Mouse (Mus musculus): ENCODE measurements at regions not wholly inside any gene's neighbourhood (a gene's known extent, or its start where the extent isn't known, plus 50 kb on each side); places are given as distances from the start of the nearest gene placed in this dataset.
A peak's percentile ranks its signal among the peaks of the same experiment; 100 is the strongest.

DNA sequence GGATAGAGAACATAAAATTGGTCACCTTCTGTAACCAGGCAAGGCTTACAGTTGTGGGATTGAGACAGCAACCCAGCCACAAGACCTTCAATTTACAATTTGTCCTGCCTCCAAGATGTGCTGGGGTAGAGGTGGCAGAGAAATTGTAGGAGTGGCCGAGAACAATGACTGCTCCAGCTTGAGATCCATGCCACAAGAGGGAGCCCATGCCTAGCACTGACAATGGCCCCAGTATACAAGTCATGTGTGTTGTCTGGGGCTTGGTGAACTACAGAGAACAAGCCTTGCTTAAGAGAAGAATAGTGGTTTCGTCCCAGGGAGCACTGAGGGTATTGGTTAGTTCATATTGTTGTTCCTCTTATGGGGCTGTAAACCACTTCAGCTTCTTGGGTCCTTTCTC, 146.6 kb upstream of the Sel1l start:
- no peak for DNase-seq (ENCODE audit: low read depth, low spot score)

DNA sequence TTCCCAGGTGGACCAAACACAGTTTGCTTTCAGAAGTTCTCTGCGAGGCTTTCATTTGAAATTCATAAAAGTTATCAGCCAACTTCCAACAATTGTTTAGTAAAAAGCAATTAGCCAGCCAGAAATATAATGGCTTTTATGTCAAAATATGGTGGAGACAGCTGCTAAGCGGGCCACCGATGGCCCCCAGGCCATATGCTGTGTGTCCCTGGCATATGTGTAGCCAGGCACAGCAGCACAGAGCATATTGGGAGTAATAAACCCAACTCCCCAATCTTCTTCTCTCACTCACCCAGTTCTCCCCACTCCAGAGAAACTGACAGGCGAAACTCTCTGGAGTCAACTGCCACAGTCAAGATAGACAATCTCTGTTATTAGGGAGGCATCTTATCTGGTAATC, 137.5 kb upstream of the Sel1l start:
- no peak for DNase-seq (ENCODE audit: low read depth, low spot score)

DNA sequence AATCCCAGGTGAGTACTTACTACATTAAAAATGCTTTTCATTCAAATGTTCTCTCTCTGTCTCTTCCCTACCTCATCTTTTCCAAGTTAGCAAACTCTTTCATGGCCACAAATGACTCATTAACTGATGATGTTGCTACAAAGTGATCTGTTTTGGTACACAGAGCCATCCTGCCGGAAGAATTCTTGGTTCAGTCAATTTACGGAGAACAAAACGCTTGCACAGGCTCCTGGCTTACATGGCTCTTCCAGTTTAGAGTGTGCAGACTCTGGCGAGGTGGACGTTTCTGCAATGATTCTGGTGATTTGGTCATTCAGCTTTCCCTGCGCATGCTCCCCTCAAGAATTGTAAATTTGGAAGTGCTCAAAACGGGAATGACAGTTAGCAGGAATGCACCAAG, 131.4 kb upstream of the Sel1l start:
- DNase-seq (ENCODE audit: low read depth, low spot score): no peak

DNA sequence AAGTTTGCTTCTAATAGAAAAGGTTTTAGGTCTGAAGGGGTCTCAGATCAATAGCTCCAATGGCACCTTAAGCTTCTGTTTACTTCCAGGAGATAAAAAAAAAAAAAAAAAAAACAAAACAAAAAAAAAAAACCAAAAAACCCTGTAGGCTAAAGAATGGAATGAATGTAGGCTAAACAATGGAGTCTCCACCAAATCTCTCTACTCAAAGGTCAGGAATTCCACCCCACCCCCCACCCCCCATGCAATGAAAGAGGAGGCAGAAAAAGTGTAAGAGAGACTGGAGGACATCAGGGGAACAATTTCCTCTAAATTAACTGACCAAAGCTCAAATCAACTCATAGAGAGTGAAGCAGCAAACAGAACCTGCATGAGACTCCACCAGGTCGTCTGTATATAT, 122.1 kb upstream of the Sel1l start:
- no peak for DNase-seq (ENCODE audit: low read depth, low spot score)

DNA sequence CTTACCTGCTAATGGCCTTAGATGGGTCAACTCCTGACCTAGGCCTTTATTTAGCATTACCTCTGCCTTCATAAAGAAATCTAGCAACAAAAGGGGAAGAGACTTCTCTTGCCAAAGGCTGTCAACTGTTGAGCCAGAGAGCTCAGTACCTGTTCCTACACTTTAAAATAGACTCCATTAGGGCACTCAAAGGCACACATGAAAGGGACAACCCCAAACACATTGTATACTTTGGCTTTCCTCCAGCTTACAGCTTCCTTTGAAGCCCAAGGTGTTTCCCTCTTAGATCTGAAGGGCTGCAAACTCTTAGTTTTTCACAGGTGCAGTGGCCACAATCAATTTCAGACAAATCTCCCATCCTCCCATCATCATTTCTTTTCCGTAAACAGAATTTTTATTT, 117.0 kb upstream of the Sel1l start:
- DNase-seq (ENCODE audit: low read depth, low spot score): no peak

DNA sequence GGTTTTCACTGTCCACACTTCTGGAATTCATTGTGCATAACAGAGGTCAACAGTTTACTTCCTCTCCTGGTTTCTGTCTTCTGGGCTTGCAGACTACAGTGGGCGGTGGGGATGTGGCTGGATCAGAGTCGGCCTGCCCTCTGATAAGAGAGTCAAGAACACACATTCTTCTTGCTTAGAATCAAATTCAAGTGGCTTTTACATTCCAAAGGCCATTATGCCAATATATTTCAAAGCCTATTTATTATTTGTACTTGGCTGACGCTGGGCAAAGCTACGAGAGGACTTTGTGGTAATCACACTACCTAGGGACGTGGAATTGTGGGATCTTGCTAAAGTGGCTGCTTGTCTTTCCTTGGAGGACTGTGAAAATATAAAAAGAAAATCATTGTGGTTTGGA, 114.3 kb upstream of the Sel1l start:
- DNase-seq (ENCODE audit: low read depth, low spot score): no peak

DNA sequence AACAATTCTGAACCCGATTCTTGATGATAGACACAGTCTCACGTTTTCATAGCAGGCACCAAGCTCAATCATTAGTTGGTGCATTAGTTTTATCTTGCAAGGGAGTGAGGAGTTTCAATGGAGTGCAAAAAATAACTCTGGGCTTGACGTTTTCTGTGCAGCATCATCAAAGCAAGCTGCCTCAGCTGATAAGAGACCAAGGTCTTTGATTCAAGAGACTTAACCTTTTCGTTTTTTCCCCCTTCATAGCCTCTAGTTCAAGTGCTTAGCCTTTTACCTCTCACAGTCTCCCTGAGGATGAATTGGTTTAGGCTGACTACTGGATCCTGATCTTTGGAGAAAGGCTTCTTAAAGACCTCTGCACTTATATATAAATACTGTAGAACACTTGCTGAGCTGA, 109.1 kb upstream of the Sel1l start:
- no peak for DNase-seq (ENCODE audit: low read depth, low spot score)

DNA sequence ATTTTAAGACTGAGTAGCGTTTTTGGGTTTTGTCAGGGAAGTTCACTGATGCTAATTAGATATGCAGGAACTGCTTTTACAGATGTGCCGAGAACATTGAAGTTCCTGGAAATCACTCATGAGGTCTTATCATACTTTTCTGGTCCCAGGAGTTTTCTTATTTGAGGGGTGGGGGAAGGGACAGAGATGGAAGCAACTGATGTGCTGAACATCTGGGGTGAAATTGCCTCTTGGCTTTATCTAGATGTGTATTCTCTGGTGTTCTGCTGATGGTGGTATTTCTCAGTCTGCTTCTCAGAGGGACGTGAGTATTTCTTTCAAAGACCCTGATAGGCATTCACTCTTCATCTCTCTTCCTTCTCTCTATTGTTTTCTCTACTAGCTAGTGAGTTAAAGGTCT, 107.5 kb upstream of the Sel1l start:
- DNase-seq (ENCODE audit: low read depth, low spot score): no peak

DNA sequence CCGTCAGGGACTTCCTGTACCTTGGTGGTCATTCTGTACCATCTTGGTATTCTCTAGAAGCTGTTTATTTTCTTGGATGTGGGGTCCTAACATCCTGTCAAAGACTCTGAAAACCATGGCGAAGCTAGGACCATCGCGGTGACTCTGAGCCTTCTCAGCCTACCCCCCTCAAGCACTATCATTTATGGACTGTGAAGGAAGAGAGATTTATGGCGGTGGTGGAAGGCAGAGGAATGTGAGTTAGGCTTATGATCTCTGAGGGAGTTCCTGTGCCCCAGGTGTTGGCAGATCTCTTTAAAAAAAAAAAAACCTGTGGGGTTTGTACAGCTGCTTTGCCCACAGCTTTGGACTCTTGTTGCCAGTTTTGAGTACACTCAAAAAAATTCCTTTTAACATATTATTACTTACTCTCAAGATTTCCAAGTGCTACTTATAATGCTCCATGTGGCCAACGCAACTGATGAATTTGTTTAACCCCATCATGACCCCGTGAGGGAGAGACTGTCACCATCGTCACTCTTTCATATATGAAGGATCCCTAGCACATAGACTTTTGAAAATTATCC, 99.7 kb upstream of the Sel1l start:
- DNase-seq (ENCODE audit: low read depth, low spot score): no peak

DNA sequence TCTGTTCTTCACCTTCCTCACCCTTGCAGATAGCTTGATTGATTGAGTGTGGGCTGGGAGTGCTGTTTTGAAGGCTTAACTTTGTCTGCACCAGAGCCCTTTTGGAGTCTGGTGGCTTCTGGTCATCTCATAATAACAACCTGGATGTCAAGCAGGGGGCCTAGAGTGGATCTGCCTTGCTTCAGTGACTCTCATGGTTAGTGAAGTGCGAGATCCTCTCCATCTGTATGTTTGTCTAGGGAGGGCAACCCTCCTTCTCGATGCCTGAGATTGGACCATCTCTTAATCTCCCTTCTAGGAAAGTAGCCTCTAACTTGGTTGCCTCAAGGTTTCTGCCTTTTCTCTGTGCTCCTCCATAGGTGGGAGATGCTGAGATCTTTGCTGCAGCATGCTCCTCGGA, 99.0 kb upstream of the Sel1l start:
- no peak for DNase-seq (ENCODE audit: low read depth, low spot score)

DNA sequence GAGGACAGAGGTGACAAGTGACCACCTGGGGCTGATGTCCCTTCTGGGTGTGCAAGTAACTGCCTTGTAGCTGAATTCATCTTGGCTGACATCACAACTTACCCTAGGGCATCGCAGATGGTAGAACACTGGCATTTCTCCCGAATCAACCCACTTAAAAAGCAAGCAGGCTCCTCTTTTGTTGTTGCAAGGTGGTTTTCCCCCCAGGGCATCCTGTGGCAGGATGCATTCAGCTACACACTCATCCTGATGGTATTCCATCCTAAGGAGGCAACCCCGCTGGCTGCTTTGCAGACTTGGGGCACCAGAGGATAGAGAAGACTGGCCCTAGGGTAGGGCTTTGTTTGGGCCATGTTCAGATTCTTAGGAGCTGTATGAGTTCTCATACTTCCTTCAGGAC, 97.6 kb upstream of the Sel1l start:
- DNase-seq (ENCODE audit: low read depth, low spot score): peak; percentile 53

DNA sequence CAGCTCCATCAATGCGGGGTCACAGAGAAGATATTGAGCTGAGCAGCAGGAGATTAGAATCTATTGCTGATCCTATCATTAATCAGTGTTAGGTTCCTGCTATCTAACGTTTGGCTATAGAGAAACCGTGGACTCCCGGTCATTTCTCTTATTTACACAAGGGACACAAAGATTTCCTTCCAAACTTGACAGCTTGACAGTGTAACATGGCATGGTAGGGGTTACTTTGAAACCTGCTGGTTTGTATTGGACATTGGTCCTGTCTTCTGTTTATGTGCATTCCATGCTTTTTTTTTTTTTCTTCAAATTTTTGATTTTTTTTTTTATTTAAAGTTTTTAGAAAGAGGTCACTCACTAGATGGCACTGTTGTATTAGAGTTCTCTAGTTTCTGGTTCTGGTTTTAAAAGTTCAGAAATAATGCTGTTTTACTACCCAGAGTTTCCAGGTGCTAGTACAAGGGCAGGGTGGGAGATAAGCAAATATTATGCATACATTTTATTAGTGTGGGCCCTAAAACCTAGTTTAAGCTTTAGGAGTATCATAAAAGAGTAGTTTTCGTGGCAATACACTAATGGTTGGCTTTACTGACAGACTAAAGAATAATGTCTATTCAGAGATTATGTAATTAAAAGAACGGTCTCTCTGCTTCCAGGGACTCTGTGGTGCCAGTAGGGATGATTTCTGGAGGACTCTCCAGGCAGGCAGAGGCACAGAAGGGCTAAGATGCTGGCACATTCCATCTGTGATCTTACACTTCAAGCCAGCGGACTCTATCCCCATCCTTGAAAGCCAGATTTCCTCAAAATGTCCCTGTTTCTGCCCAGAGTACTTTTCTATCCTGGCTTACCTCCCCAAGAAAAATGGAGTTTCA, 83.8 kb upstream of the Sel1l start:
- DNase-seq (ENCODE audit: low read depth, low spot score): peak; percentile 56

DNA sequence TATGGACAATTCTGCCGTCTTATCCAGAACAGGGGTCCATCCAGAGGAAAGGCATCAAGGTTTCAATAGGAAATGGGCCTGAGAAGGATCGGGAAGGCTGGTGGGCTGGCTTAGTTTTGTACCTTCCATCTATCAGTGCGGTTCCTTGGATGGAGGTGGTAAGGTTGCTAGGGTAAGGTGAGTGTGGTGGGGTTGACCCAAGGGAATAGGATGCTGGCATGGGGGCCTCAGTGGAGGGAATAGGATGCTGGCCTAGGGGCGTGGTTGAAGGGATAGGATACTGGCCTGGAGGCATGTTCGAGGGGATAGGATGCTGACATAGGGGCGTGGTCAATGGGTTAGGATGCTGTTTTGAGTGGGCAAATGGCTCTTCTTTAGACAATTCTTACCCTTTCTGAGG, 82.6 kb upstream of the Sel1l start:
- DNase-seq (ENCODE audit: low read depth, low spot score): no peak

DNA sequence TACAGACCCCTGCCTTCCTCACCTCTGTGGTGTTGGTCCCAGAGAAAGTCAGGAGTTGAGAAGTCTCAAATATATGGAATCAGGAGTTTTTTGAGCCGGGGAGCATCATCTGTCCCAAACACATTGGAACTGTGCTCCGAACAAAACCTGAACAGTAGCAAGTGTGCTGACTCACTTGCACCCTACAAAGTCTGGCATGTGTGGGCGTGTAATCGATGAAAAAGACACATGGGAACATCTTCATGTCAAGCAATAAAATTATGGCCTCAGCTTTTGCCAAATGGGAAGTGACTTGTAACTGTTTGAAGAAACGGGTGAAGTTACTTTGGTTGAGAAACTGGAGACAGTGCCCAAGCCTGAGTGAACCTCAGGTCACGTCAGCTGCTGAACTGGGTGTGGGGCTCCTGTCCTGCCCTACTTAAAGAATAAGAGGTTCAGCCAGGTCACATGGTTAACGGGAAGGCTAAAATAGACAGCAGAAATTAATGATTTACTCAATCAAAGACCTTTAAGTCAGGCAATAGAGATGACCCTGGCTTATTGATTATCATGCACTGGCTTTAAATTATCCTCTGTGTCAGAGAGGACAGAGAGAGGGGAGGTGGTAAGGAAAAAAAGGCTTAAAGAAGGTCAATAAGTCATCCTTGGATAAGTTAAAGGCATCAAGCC, 80.6 kb upstream of the Sel1l start:
- no peak for DNase-seq (ENCODE audit: low read depth, low spot score)

DNA sequence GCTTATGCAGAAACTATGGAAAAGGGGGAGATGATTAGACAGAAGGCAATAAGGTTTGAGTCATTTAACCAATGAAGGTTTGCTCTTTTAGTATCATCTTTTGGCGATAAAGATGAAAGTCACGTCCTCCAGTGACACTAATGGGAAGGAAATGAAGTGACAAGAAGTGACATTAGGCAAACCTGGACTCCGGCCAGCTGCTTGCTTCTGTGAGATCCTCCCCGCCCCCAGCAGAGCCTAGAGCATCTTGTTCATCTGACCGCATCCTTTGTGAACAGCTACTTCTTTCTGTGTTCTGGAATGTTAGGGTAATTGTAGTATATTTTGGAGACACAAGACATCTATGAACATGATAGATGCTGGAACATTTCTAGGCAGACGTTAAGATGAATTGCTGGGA, 78.6 kb upstream of the Sel1l start:
- no peak for DNase-seq (ENCODE audit: low read depth, low spot score)

DNA sequence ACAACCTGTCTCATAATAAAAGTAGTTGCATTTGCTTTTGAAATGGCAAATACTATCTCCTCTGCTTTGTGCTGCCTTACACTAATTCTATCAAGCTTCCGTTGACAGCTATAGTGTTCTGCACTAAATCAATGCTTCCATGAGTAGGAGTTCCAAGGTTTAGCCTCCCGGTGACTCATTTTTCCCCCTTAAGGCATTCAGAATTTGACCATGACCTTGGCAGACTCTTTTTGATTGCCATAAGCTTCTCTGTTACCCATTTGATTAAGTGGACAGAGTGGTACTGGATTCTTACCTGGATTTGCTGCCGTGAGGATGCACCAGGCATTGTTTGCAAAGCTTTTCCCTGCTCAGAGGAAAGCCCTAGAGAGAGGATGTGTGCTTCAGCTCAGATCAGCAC, 66.5 kb upstream of the Sel1l start:
- peak; percentile 38 for DNase-seq (ENCODE audit: low read depth, low spot score)

DNA sequence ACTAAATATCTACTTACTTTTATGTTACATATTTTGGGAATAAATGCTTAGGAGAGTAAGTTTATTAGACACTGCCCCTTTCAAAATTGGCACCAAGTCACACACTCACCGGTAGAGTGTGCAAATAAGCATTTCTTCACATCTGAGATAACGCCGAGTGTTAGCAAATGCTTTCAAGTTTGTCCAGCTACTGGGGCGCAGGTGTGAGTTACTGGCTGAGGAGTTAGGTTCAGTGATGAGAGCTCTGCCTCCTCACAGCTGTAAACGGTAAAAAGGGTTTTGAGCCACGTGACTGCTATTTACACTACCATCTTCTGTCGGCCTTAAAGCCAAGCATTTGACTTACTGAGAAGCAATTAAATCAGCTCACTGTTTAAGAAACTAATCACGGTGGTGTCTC, 61.6 kb upstream of the Sel1l start:
- DNase-seq (ENCODE audit: low read depth, low spot score): no peak
